Mouse (Mus musculus): ENCODE measurements around the gene Ifnar1. TPM values are rescaled to one million over a fixed set of nuclear protein-coding genes. Genes with fewer than 3 reads are reported as not detected.
A peak's percentile ranks its signal among the peaks of the same experiment; 100 is the strongest.
"Not testable (repeated sequence)": the region's sequence is repeated elsewhere in the genome, so short reads cannot be mapped to it uniquely, and the experiment has no call there.

The Ifnar1 gene
- polyA plus RNA-seq, 1 experiment from 2014 or later: 47.3 TPM

DNA sequence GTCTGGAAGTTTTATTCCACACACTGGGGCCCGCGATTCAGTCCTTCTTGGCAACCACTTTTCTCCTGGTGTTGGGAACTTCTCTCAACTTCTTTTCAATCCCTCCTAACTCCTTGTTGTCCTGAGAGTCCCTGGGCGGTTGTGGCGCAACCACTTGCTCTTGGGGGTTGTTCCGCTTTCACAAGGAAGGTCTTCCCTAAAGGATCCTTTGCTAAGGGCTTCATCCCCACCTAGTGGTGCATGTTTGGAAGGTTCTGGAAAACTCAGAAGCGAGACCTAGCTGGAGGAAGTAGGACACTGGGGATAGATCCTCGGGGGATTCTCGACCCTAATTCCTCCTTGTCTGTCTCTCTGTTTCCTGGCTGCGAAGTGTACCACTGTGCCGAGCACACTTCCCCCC lies 42.0 kb downstream of the Ifnar1 start:
- Histone ChIP-seq H3K4me2 (ENCODE audit: low read depth, low read length) (no peak overlapping the region), H3K36me3 (ENCODE audit: control insufficient read depth, insufficient read depth, low read length) (no peaks in the 10 kb centered on the region)
- 69% methylated on average over 10 of the region's 10 CpGs for WGBS

DNA sequence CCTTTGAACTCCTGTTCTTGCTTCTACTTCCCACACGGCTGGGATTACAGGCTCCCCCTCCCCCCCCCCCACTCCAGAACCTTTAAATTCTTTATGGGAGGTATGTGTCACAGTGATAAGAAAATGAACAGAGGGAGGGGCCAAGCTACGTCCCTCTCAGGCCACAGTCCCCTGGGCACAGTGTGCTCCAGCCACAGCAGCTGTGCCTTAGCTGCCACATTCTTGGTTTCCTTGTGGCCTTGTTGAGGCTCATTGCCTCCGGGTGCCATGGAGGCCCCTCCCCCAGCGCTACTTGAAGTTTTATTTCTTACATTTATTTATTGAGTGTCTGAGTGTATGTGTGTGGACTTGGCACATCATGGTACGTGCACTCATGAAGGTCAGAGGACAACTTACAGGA lies 42.5 kb downstream of the Ifnar1 start:
- Histone ChIP-seq H3K27me3 (ENCODE audit: control insufficient read depth, insufficient read depth, low read length) (no peaks in the 10 kb centered on the region), H3K4me3 (replicated peaks; ENCODE audit: low read length) (no peak overlapping the region), H3K9ac (ENCODE audit: low read length) (no peak overlapping the region), H3K9me3 (replicated peaks; ENCODE audit: control insufficient read depth, low read length) (no peaks in the 10 kb centered on the region), H3K4me2 (ENCODE audit: low read depth, low read length) (no peak overlapping the region), H3K36me3 (ENCODE audit: control insufficient read depth, insufficient read depth, low read length) (no peaks in the 10 kb centered on the region), H3K4me1 (ENCODE audit: control insufficient read depth, insufficient read depth, low read length) (no peaks in the 10 kb centered on the region), H3K27ac (ENCODE audit: low read length) (no peak overlapping the region)
- ATAC-seq (ENCODE audit: insufficient read depth, low FRiP score): no peak
- WGBS: 52% methylated on average over 5 of the region's 5 CpGs

More for the DNA sequence above, 42.0 kb downstream of the Ifnar1 start:
- Histone ChIP-seq H3K4me3 (replicated peaks; ENCODE audit: low read length) (no peak overlapping the region), H3K27ac (ENCODE audit: low read length) (no peak overlapping the region), H3K4me1 (ENCODE audit: control insufficient read depth, insufficient read depth, low read length) (no peaks in the 10 kb centered on the region), H3K9me3 (replicated peaks; ENCODE audit: control insufficient read depth, low read length) (no peaks in the 10 kb centered on the region), H3K27me3 (ENCODE audit: control insufficient read depth, insufficient read depth, low read length) (no peaks in the 10 kb centered on the region), H3K9ac (ENCODE audit: low read length) (no peak overlapping the region)
- ATAC-seq (ENCODE audit: insufficient read depth, low FRiP score): no peak

DNA sequence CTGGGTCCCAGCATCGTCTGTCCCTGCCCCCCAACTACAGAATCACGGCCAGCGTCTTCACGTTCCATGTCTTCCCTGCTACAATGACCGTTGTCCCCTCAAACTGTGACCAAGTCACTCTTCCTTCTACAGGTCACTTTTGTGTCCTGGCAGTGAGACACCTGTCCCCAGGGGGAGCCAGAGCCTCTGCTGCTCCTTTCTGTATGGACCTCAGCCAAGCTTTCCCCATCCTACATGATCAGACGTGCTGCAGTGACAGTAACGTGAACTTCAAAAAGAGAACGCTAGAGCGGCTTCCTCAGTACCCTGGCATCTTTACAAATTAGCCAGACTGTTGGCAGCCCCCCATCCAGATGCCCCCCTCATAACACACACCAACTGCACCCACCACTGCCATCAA lies 43.5 kb downstream of the Ifnar1 start:
- H3K27ac ChIP-seq (ENCODE audit: low read length): no peak overlapping the region
- no peak overlapping the region for H3K4me3 ChIP-seq (replicated peaks; ENCODE audit: low read length)
- H3K9me3 ChIP-seq (replicated peaks; ENCODE audit: control insufficient read depth, low read length): no peaks in the 10 kb centered on the region
- no peaks in the 10 kb centered on the region for H3K4me1 ChIP-seq (ENCODE audit: control insufficient read depth, insufficient read depth, low read length)
- no peaks in the 10 kb centered on the region for H3K27me3 ChIP-seq (ENCODE audit: control insufficient read depth, insufficient read depth, low read length)
- no peaks in the 10 kb centered on the region for H3K36me3 ChIP-seq (ENCODE audit: control insufficient read depth, insufficient read depth, low read length)
- H3K9ac ChIP-seq (ENCODE audit: low read length): no peak overlapping the region
- no peak for ATAC-seq (ENCODE audit: insufficient read depth, low FRiP score)
- H3K4me2 ChIP-seq (ENCODE audit: low read depth, low read length): no peak overlapping the region
- WGBS: 81% methylated on average over 9 of the region's 9 CpGs

DNA sequence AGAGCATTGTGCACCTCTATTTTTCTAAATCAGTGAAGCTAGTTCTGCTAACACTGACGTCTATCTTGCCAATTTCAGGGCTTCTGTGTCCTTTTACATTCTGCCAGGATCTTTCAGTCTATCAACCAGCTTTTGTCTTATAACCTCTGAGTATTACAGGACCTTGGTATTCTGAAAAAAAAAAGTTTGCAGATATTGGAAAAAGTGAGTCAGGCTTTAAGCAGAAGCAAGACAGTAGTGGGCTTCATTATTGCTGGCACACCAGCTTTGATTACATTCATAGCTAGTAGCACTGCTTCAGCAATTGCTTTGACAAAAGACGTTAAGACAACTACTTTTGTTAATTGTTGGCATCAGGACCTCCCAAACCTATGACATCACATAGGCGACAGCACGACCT lies 45.8 kb downstream of the Ifnar1 start:
- 79% methylated on average over 4 of the region's 4 CpGs for WGBS
- H3K27me3 ChIP-seq (ENCODE audit: control insufficient read depth, insufficient read depth, low read length); H3K4me3 ChIP-seq (replicated peaks; ENCODE audit: low read length); H3K27ac ChIP-seq (ENCODE audit: low read length); H3K9ac ChIP-seq (ENCODE audit: low read length); H3K36me3 ChIP-seq (ENCODE audit: control insufficient read depth, insufficient read depth, low read length); H3K4me2 ChIP-seq (ENCODE audit: low read depth, low read length); ATAC-seq (ENCODE audit: insufficient read depth, low FRiP score); H3K9me3 ChIP-seq (replicated peaks; ENCODE audit: control insufficient read depth, low read length); H3K4me1 ChIP-seq (ENCODE audit: control insufficient read depth, insufficient read depth, low read length): not testable (repeated sequence)

DNA sequence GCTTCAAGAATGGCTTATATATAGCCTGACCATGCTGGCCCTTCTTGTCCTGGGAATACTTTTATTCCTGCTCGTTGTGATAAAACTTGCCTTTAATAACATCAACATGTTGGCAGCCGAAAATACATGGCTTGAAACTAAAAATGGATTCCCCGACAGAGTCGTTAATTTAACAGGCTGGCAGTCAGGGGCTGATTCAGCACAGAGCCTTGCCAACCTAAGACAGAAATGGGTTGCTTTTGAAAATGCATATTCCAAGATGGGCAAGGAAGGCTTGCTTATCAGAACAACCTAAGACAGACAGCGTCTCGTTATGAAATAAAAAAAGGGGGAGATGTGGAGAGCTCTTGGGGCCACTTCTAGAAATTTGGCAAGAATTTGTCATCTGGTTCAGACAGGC lies 46.8 kb downstream of the Ifnar1 start:
- H3K9me3 ChIP-seq (replicated peaks; ENCODE audit: control insufficient read depth, low read length): no peaks in the 10 kb centered on the region
- no peak overlapping the region for H3K9ac ChIP-seq (ENCODE audit: low read length)
- H3K4me3 ChIP-seq (replicated peaks; ENCODE audit: low read length): no peak overlapping the region
- no peak overlapping the region for H3K27ac ChIP-seq (ENCODE audit: low read length)
- no peaks in the 10 kb centered on the region for H3K27me3 ChIP-seq (ENCODE audit: control insufficient read depth, insufficient read depth, low read length)
- H3K4me1 ChIP-seq (ENCODE audit: control insufficient read depth, insufficient read depth, low read length): no peaks in the 10 kb centered on the region
- no peak overlapping the region for H3K4me2 ChIP-seq (ENCODE audit: low read depth, low read length)
- 71% methylated on average over 6 of the region's 6 CpGs for WGBS
- ATAC-seq (ENCODE audit: insufficient read depth, low FRiP score): no peak
- no peaks in the 10 kb centered on the region for H3K36me3 ChIP-seq (ENCODE audit: control insufficient read depth, insufficient read depth, low read length)

DNA sequence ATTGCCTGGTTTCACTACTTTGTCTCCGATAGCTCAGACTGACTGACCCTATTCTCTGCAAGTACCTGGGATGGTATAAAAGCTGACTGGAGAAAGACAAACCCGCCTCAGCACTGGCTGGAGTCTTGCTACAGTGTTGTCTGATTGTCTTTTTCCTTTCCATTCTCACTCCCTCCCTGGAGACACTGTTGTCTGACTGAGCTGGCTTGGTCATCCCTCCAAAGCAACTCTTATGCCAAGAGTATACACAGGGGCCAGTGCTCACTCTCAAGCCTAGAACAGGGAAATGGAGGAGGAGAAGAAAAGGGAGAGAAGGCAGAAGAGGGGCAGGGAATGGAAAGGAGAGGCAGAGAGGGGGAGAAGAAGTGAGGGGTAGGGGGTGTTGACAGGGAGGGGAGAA lies 47.4 kb downstream of the Ifnar1 start:
- Histone ChIP-seq H3K36me3 (ENCODE audit: control insufficient read depth, insufficient read depth, low read length) (no peaks in the 10 kb centered on the region), H3K27me3 (ENCODE audit: control insufficient read depth, insufficient read depth, low read length) (no peaks in the 10 kb centered on the region), H3K27ac (ENCODE audit: low read length) (no peak overlapping the region), H3K4me2 (ENCODE audit: low read depth, low read length) (no peak overlapping the region), H3K9me3 (replicated peaks; ENCODE audit: control insufficient read depth, low read length) (no peaks in the 10 kb centered on the region), H3K4me3 (replicated peaks; ENCODE audit: low read length) (no peak overlapping the region), H3K4me1 (ENCODE audit: control insufficient read depth, insufficient read depth, low read length) (no peaks in the 10 kb centered on the region), H3K9ac (ENCODE audit: low read length) (no peak overlapping the region)
- no peak for ATAC-seq (ENCODE audit: insufficient read depth, low FRiP score)
- 51% methylated on average over 2 of the region's 2 CpGs for WGBS

DNA sequence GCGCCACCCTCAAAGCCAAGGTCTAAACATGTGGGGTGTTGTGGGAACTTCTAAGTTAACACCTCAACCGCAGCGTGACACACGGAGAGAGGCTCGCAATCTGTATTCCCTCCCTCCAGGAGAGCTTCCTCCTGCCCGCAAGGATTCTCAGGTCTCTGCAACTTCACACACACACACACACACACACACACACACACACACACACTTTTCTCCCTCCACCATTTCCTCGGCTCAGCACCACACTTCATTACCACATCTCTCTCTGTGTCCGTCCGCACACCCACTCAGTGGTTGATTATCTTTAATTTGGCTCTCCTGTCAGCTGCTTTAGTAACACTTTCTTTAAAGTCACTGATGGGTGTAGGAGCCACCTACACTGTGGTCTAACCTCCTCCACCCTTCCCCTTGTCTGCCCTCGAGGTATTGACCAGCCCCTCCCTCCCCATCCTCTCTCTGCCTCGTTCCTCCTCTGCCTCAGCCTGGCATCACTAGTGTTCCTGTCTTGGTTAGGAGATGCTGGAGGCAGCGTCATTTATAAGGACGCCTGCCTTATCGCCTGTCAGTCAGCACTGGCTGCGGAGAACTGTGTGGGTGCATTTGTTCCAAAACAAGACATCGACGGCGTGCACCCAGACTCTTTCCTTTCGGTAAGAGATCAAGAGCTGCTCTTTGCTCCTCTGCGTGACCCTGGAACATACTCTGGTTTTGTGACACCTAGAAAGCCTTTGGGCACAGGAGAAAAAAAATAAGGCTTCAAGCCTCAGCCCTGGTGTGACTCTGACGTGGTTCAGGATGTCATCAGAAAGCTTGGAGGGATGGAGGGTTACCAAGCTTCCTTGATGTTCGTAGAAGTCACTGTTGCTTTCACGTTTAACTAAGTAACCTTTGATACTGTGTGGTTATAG lies 48.3 kb downstream of the Ifnar1 start:
- H3K4me2 ChIP-seq (ENCODE audit: low read depth, low read length): no peak overlapping the region
- 0 out of 2 replicates have a peak, but pooled peaks cover 2% of the 10 kb centered on the region for H3K4me1 ChIP-seq (ENCODE audit: control insufficient read depth, insufficient read depth, low read length)
- H3K36me3 ChIP-seq (ENCODE audit: control insufficient read depth, insufficient read depth, low read length): no peaks in the 10 kb centered on the region
- no peak overlapping the region for H3K9ac ChIP-seq (ENCODE audit: low read length)
- no peak overlapping the region for H3K4me3 ChIP-seq (replicated peaks; ENCODE audit: low read length)
- ATAC-seq (ENCODE audit: insufficient read depth, low FRiP score): no peak
- no peaks in the 10 kb centered on the region for H3K27me3 ChIP-seq (ENCODE audit: control insufficient read depth, insufficient read depth, low read length)
- no peak overlapping the region for H3K27ac ChIP-seq (ENCODE audit: low read length)
- no peaks in the 10 kb centered on the region for H3K9me3 ChIP-seq (replicated peaks; ENCODE audit: control insufficient read depth, low read length)
- 57% methylated on average over 23 of the region's 23 CpGs for WGBS

DNA sequence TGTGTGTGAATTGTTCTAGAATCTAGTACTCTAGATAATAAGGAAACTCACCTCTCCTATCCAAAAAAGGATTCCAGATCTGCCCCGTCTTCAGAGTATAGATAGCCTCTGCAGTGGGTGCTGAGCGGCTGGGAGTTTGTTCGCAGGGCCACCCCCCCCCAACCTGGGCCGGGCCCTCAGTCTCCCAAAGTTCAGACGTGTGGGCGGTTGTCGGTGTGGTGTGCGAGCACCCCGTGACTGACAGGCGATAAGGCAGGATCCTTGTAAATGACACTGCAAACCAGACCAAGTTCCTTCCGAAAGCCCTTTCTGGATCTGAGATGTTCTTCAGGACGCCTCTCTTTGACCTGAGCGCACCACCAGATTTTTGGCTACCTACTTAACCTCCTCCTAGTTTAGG lies 49.4 kb downstream of the Ifnar1 start:
- H3K9me3 ChIP-seq (replicated peaks; ENCODE audit: control insufficient read depth, low read length): no peaks in the 10 kb centered on the region
- H3K4me3 ChIP-seq (replicated peaks; ENCODE audit: low read length): no peak overlapping the region
- no peaks in the 10 kb centered on the region for H3K27me3 ChIP-seq (ENCODE audit: control insufficient read depth, insufficient read depth, low read length)
- peak; percentile 87; the same call in 1 of the 2 replicates for ATAC-seq (ENCODE audit: insufficient read depth, low FRiP score)
- no peaks in the 10 kb centered on the region for H3K36me3 ChIP-seq (ENCODE audit: control insufficient read depth, insufficient read depth, low read length)
- H3K4me2 ChIP-seq (ENCODE audit: low read depth, low read length): no peak overlapping the region
- no peak overlapping the region for H3K27ac ChIP-seq (ENCODE audit: low read length)
- H3K9ac ChIP-seq (ENCODE audit: low read length): no peak overlapping the region
- H3K4me1 ChIP-seq (ENCODE audit: control insufficient read depth, insufficient read depth, low read length): 0 out of 2 replicates have a peak, but pooled peaks cover 4% of the 10 kb centered on the region
- WGBS: 59% methylated on average over 13 of the region's 13 CpGs

DNA sequence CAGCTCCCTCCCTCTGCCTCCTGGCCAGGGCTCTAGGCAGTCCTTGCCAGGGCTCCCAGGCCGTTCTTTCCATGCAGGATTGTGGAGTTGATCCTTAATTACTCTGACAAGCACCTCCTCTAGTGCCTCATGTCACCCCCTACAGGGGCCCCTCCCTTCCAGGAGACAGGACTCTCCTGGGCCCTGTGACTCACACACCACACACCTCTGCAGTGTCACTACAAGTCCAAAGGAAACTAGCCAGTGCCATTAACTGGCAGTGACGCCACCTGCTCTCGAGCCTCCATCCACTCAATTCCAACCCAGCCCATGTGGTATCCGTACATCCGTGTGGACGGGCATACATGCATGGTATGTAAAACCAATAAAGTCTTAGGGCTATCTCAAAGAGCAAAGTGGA lies 49.9 kb downstream of the Ifnar1 start:
- Histone ChIP-seq H3K27me3 (ENCODE audit: control insufficient read depth, insufficient read depth, low read length) (no peaks in the 10 kb centered on the region), H3K4me1 (ENCODE audit: control insufficient read depth, insufficient read depth, low read length) (0 out of 2 replicates have a peak, but pooled peaks cover 4% of the 10 kb centered on the region), H3K9me3 (replicated peaks; ENCODE audit: control insufficient read depth, low read length) (no peaks in the 10 kb centered on the region), H3K9ac (ENCODE audit: low read length) (no peak overlapping the region), H3K4me3 (replicated peaks; ENCODE audit: low read length) (no peak overlapping the region), H3K4me2 (ENCODE audit: low read depth, low read length) (no peak overlapping the region), H3K36me3 (ENCODE audit: control insufficient read depth, insufficient read depth, low read length) (no peaks in the 10 kb centered on the region), H3K27ac (ENCODE audit: low read length) (no peak overlapping the region)
- 74% methylated on average over 6 of the region's 6 CpGs for WGBS
- no peak for ATAC-seq (ENCODE audit: insufficient read depth, low FRiP score)
